Mouse (Mus musculus): ENCODE results near the gene Adap1.

The Adap1 gene

GRCm38 (mm10) chr5:139325395-139325966 lies at the start of gene Adap1:
Gene Adap1, minus strand, starts transcription at chr5:139325622.
- DNase-seq (ENCODE audit: low read depth, low spot score): peak; percentile 82

- DNase-seq (ENCODE audit: low read depth, low spot score): no peak
Observed at GRCm38 (mm10) chr5:139374841-139375240, 49.4 kb upstream of the Adap1 start.

GRCm38 (mm10) chr5:139373889-139374444 lies 48.5 kb upstream of the Adap1 start:
- DNase-seq (ENCODE audit: low read depth, low spot score): no peak

GRCm38 (mm10) chr5:139373126-139373525 lies 47.7 kb upstream of the Adap1 start:
- no peak for DNase-seq (ENCODE audit: low read depth, low spot score)

- DNase-seq (ENCODE audit: low read depth, low spot score): peak; percentile 94
Observed at GRCm38 (mm10) chr5:139371631-139372401, 46.4 kb upstream of the Adap1 start.

- DNase-seq (ENCODE audit: low read depth, low spot score): no peak
Observed at GRCm38 (mm10) chr5:139371118-139371517, 45.7 kb upstream of the Adap1 start.

- DNase-seq (ENCODE audit: low read depth, low spot score): no peak
Observed at GRCm38 (mm10) chr5:139370336-139370735, 44.9 kb upstream of the Adap1 start.

GRCm38 (mm10) chr5:139368638-139369320 lies 43.4 kb upstream of the Adap1 start:
- DNase-seq (ENCODE audit: low read depth, low spot score): no peak

GRCm38 (mm10) chr5:139367884-139368458 lies 42.5 kb upstream of the Adap1 start:
- DNase-seq (ENCODE audit: low read depth, low spot score): peak; percentile 34

- no peak for DNase-seq (ENCODE audit: low read depth, low spot score)
Observed at GRCm38 (mm10) chr5:139366484-139366883, 41.1 kb upstream of the Adap1 start.

- DNase-seq (ENCODE audit: low read depth, low spot score): no peak
Observed at GRCm38 (mm10) chr5:139365827-139366226, 40.4 kb upstream of the Adap1 start.

- DNase-seq (ENCODE audit: low read depth, low spot score): no peak
Observed at GRCm38 (mm10) chr5:139364911-139365571, 39.6 kb upstream of the Adap1 start.

GRCm38 (mm10) chr5:139364260-139364910 lies 39.0 kb upstream of the Adap1 start:
- DNase-seq (ENCODE audit: low read depth, low spot score): peak; percentile 90

GRCm38 (mm10) chr5:139363858-139364257 lies 38.4 kb upstream of the Adap1 start:
- DNase-seq (ENCODE audit: low read depth, low spot score): no peak

- DNase-seq (ENCODE audit: low read depth, low spot score): no peak
Observed at GRCm38 (mm10) chr5:139359244-139359643, 33.8 kb upstream of the Adap1 start.

- peak; percentile 64 for DNase-seq (ENCODE audit: low read depth, low spot score)
Observed at GRCm38 (mm10) chr5:139358653-139359052, 33.2 kb upstream of the Adap1 start.

GRCm38 (mm10) chr5:139355235-139355772 lies 29.9 kb upstream of the Adap1 start:
- peak; percentile 84 for DNase-seq (ENCODE audit: low read depth, low spot score)

- no peak for DNase-seq (ENCODE audit: low read depth, low spot score)
Observed at GRCm38 (mm10) chr5:139353946-139354345, 28.5 kb upstream of the Adap1 start.

GRCm38 (mm10) chr5:139353496-139353895 lies 28.1 kb upstream of the Adap1 start:
- peak; percentile 72 for DNase-seq (ENCODE audit: low read depth, low spot score)

GRCm38 (mm10) chr5:139352317-139352716 lies 26.9 kb upstream of the Adap1 start, which contains the start of gene Cyp2w1:
Gene Cyp2w1, plus strand, starts transcription at chr5:139352617.
- DNase-seq (ENCODE audit: low read depth, low spot score): no peak
